Mouse (Mus musculus): ENCODE measurements around the gene Abca7. TPM values are rescaled to one million over a fixed set of nuclear protein-coding genes. Genes with fewer than 3 reads are reported as not detected.

Gene Abca7
- polyA plus RNA-seq, 1 experiment from 2014 or later: 2.6 TPM

DNA sequence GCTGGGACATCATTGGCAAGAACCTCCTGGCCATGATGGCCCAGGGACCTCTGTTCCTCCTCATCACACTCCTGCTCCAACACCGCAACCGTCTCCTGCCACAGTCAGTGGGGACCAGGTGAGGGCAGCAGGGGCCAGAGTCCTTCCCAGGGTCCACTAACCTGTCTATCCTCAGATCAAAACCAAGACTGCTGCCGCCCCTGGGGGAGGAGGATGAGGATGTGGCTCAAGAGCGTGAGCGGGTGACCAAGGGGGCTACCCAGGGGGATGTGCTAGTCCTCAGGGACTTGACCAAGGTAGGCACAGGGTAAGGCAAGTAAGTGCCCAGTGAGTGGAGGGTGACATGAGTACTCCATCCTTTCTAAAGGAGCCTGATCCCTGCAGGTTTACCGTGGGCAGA, 15.4 kb downstream of the Abca7 start:
- ATAC-seq (replicated peaks; ENCODE audit: low FRiP score, low read depth) (no peak), DNase-seq (ENCODE audit: low spot score) (no peak)
- Histone ChIP-seq H3K9ac (ENCODE audit: low read depth, low read length) (no peak overlapping the region), H3K4me2 (ENCODE audit: low read length) (no peak overlapping the region), H3K4me3 (replicated peaks; ENCODE audit: low read depth, low read length) (no peak overlapping the region), H3K27me3 (ENCODE audit: insufficient read depth, low read length) (0 out of 2 replicates have a peak, but pooled peaks cover 9% of the 10 kb centered on the region), H3K36me3 (ENCODE audit: insufficient read depth, low read length) (peaks cover 6% of the 10 kb centered on the region; the same call in 1 of the 2 replicates), H3K27ac (no peak overlapping the region), H3K9me3 (replicated peaks; ENCODE audit: low read length) (no peaks in the 10 kb centered on the region), H3K4me1 (replicated peaks; ENCODE audit: insufficient read depth, low read length) (no peaks in the 10 kb centered on the region)
- WGBS: 90% methylated on average over 6 of the region's 6 CpGs
- TF ChIP-seq CTCF (IDR thresholded peaks at IDR 0.05; ENCODE audit: low read depth): no peak

DNA sequence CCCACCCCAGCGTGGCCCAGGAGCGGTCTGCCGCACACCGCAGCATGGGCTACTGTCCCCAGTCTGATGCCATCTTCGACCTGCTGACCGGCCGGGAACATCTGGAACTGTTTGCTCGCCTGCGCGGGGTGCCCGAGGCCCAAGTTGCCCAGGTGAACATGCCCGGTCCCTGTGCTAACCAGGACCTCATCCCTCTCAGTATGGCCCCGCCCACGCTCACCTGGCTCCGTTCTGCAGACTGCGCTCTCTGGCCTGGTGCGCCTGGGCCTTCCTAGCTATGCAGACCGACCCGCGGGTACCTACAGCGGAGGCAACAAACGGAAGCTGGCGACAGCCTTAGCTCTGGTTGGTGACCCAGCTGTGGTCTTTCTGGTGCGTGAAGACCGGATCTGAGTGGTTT, 17.3 kb downstream of the Abca7 start:
- H3K36me3 ChIP-seq (ENCODE audit: insufficient read depth, low read length): peaks cover 6% of the 10 kb centered on the region; the same call in 1 of the 2 replicates
- no peak overlapping the region for H3K9ac ChIP-seq (ENCODE audit: low read depth, low read length)
- ATAC-seq (replicated peaks; ENCODE audit: low FRiP score, low read depth) (no peak), DNase-seq (ENCODE audit: low spot score) (no peak)
- H3K9me3 ChIP-seq (replicated peaks; ENCODE audit: low read length): no peaks in the 10 kb centered on the region
- H3K27me3 ChIP-seq (ENCODE audit: insufficient read depth, low read length): 0 out of 2 replicates have a peak, but pooled peaks cover 9% of the 10 kb centered on the region
- H3K4me3 ChIP-seq (replicated peaks; ENCODE audit: low read depth, low read length): no peak overlapping the region
- H3K27ac ChIP-seq: no peak overlapping the region
- no peak for TF ChIP-seq CTCF (IDR thresholded peaks at IDR 0.05; ENCODE audit: low read depth)
- no peaks in the 10 kb centered on the region for H3K4me1 ChIP-seq (replicated peaks; ENCODE audit: insufficient read depth, low read length)
- 47% methylated on average over 25 of the region's 25 CpGs for WGBS
- H3K4me2 ChIP-seq (ENCODE audit: low read length): no peak overlapping the region

DNA sequence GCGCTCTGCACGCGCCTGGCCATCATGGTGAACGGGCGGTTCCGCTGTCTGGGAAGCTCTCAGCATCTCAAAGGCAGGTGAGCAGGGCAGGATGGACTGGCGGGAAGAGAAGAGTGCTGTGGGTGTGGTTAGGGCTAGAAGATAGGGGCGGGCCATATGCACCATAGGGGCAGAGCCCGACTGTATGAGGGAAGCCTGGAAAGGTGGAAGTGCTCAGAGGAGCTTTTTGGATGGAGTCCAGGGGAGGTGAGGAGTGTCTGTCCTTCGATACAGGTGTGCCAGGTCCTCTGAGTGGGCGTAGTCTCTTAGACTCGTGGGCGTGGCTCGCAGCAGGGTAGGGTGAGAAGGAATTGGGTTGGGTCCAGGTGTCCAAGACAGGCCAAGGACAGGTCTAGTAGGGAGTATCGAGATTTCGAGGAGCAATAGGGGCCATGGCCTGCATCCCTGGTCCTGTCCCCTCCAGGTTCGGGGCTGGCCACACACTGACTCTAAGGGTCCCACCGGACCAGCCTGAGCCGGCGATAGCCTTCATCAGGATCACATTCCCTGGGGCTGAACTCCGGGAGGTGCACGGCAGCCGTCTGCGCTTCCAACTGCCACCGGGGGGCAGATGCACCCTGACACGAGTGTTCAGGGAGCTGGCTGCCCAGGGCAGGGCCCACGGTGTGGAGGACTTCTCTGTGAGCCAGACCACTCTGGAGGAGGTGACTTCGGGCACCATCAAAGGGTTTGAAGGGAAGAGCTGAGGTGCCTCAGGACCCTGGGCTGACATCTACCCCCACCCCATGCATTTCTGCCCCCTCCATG, 18.4 kb downstream of the Abca7 start:
- Histone ChIP-seq H3K27me3 (ENCODE audit: insufficient read depth, low read length) (0 out of 2 replicates have a peak, but pooled peaks cover 9% of the 10 kb centered on the region), H3K9me3 (replicated peaks; ENCODE audit: low read length) (no peaks in the 10 kb centered on the region), H3K36me3 (ENCODE audit: insufficient read depth, low read length) (0 out of 2 replicates have a peak, but pooled peaks cover 4% of the 10 kb centered on the region), H3K27ac (no peak overlapping the region), H3K4me1 (replicated peaks; ENCODE audit: insufficient read depth, low read length) (peaks cover 8% of the 10 kb centered on the region; the same call in 1 of the 2 replicates), H3K4me2 (ENCODE audit: low read length) (no peak overlapping the region), H3K9ac (ENCODE audit: low read depth, low read length) (no peak overlapping the region), H3K4me3 (replicated peaks; ENCODE audit: low read depth, low read length) (no peak overlapping the region)
- DNase-seq (ENCODE audit: low spot score): no peak
- 24% methylated on average over 28 of the region's 28 CpGs for WGBS
- TF ChIP-seq CTCF (IDR thresholded peaks at IDR 0.05; ENCODE audit: low read depth): peak; percentile 44
- ATAC-seq (replicated peaks; ENCODE audit: low FRiP score, low read depth): no peak

DNA sequence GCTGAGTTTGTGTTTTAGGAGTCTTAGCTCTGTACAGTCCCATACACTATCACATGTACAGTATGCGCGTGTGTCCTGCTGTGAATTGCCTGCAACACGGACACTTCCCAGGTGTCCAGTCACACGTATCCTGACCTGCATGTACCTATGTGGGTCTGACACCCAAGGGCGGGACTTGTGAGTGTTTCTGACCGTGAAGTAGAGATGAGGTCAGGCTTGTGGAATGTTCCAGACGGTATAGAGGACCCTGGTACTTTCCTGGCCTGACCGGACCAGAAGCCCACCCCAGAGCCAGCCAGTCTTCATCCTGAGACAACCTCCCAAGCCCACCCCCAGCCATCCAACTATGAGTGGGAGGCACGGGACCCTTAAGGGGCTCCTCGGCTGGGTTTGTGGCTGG, 19.3 kb downstream of the Abca7 start:
- Histone ChIP-seq H3K4me3 (replicated peaks; ENCODE audit: low read depth, low read length) (no peak overlapping the region), H3K27ac (no peak overlapping the region), H3K4me2 (ENCODE audit: low read length) (no peak overlapping the region)

DNA sequence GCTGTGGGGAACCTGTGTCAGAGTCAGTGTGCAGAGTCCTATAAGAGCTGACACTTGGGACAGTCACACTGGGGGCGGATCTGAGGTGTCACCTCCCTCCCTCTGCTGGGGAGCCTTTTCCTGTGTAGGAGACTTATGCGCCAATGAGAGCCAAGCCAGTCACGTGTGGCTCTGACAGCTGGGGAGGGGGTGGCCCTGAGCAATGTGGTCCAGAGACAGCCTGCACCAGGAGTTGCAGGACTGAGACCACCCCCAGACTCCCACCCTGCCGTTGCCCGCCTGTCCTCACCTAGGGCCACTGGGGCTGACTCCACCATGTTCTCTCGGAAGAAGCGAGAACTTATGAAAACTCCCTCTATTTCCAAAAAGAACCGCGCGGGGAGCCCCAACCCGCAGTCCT, 20.2 kb downstream of the Abca7 start, which contains the start of gene Arhgap45:
Arhgap45 (plus strand) TSS at position 143 of the 400 bp plus-strand sequence.
- DNase-seq (ENCODE audit: low spot score): no peak
- Histone ChIP-seq H3K4me2 (ENCODE audit: low read length) (no peak within 1 kb of the TSS), H3K9ac (ENCODE audit: low read depth, low read length) (no peak within 1 kb of the TSS), H3K36me3 (ENCODE audit: insufficient read depth, low read length) (no peaks in the 10 kb centered on the region), H3K9me3 (replicated peaks; ENCODE audit: low read length) (no peaks in the 10 kb centered on the region), H3K4me3 (replicated peaks; ENCODE audit: low read depth, low read length) (no peak within 1 kb of the TSS), H3K27ac (no peak within 1 kb of the TSS), H3K4me1 (replicated peaks; ENCODE audit: insufficient read depth, low read length) (peaks cover 8% of the 10 kb centered on the region; the same call in 1 of the 2 replicates), H3K27me3 (ENCODE audit: insufficient read depth, low read length) (0 out of 2 replicates have a peak, but pooled peaks cover 9% of the 10 kb centered on the region)
- 75% methylated on average over 11 of the region's 11 CpGs for WGBS
- no peak for TF ChIP-seq CTCF (IDR thresholded peaks at IDR 0.05; ENCODE audit: low read depth)
- ATAC-seq (replicated peaks; ENCODE audit: low FRiP score, low read depth): no peak

More for the DNA sequence above, 19.3 kb downstream of the Abca7 start:
- ATAC-seq (replicated peaks; ENCODE audit: low FRiP score, low read depth): no peak
- Histone ChIP-seq H3K9ac (ENCODE audit: low read depth, low read length) (no peak overlapping the region), H3K9me3 (replicated peaks; ENCODE audit: low read length) (no peaks in the 10 kb centered on the region), H3K27me3 (ENCODE audit: insufficient read depth, low read length) (0 out of 2 replicates have a peak, but pooled peaks cover 9% of the 10 kb centered on the region), H3K36me3 (ENCODE audit: insufficient read depth, low read length) (no peaks in the 10 kb centered on the region), H3K4me1 (replicated peaks; ENCODE audit: insufficient read depth, low read length) (peaks cover 8% of the 10 kb centered on the region; the same call in 1 of the 2 replicates)
- DNase-seq (ENCODE audit: low spot score): no peak
- 66% methylated on average over 10 of the region's 10 CpGs for WGBS
- no peak for TF ChIP-seq CTCF (IDR thresholded peaks at IDR 0.05; ENCODE audit: low read depth)

DNA sequence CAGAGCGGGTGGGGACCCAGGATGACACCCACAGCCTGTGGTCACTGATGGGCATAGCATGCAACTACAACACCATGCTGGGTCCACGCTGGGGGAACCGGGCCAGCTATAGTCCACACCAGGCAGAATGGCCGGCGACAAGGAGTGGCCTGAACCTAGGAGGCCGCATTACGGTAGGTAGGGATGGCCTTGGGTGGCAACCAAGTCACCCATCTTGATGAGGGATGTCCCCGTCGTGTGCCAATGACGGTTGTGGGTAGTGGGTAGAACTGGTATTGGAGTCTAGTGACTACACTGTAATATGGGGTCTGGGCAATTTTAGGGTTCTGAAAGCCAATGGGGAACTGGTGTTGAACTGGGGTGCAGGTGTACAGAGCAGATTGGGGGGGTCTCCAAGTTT, 20.6 kb downstream of the Abca7 start:
- 93% methylated on average over 10 of the region's 10 CpGs for WGBS
- no peak for DNase-seq (ENCODE audit: low spot score)

More for the DNA sequence above, 20.6 kb downstream of the Abca7 start:
- TF ChIP-seq CTCF (IDR thresholded peaks at IDR 0.05; ENCODE audit: low read depth): no peak
- Histone ChIP-seq H3K27me3 (ENCODE audit: insufficient read depth, low read length) (0 out of 2 replicates have a peak, but pooled peaks cover 9% of the 10 kb centered on the region), H3K4me1 (replicated peaks; ENCODE audit: insufficient read depth, low read length) (peaks cover 8% of the 10 kb centered on the region; the same call in 1 of the 2 replicates), H3K4me2 (ENCODE audit: low read length) (no peak overlapping the region), H3K9ac (ENCODE audit: low read depth, low read length) (no peak overlapping the region), H3K36me3 (ENCODE audit: insufficient read depth, low read length) (no peaks in the 10 kb centered on the region), H3K9me3 (replicated peaks; ENCODE audit: low read length) (no peaks in the 10 kb centered on the region), H3K4me3 (replicated peaks; ENCODE audit: low read depth, low read length) (no peak overlapping the region), H3K27ac (no peak overlapping the region)
- ATAC-seq (replicated peaks; ENCODE audit: low FRiP score, low read depth): no peak

All from kidney, postnatal 0 days (tissue).